Mouse (Mus musculus) left cerebral cortex, postnatal 14 days (tissue): ENCODE measurements around the gene Gstp1. TPM values are rescaled to one million over a fixed set of nuclear protein-coding genes. Genes with fewer than 3 reads are reported as not detected.
"Not testable (repeated sequence)": the region's sequence is repeated elsewhere in the genome, so short reads cannot be mapped to it uniquely, and the experiment has no call there.

Experiments
- DNase-seq, 2 experiments: peaks; one replicate each; pipeline ENCODE4 v3.0.0; 2021 to 2022; ENCODE audit warnings: low spot score in 2 of 2, mixed read lengths in 1 of 2
- intact Hi-C: fragments of 180-260 bp; cut with DNase I; formaldehyde crosslinking; loops from one replicate; pipeline ENCODE4 v1.15.1; 2025
- total RNA-seq, 2 experiments: library from RNA; stranded (reverse); gene quantifications; 2 replicates each; pipeline ENCODE4 v1.2.3; 2021

Gstp1 gene
- total RNA-seq, 2 experiments from 2014 or later: 213 to 245 TPM

GRCm38 (mm10) chr19:4046866-4047254 lies 9.1 kb upstream of the Gstp1 start:
- intact Hi-C loops: loop anchor here (1.0 to 5.0 kb wide), 2 partner anchors 28 to 50 kb away; partner anchors contain the start of genes Cdk2ap2 and Pitpnm1
- DNase-seq: no peak

- intact Hi-C loops: loop anchor here (5.0 kb wide), 1 partner anchor 51 kb away; the partner anchor contains the start of genes Cdk2ap2 and Pitpnm1
- peak; percentile 80 to 93 for DNase-seq
Observed at GRCm38 (mm10) chr19:4045966-4046865, 8.4 kb upstream of the Gstp1 start, which contains the start of gene Gstp2. TSS of gene Gstp2 (minus strand) at chr19:4046023.

GRCm38 (mm10) chr19:4044109-4044508 lies 6.3 kb upstream of the Gstp1 start:
- DNase-seq, intact Hi-C loops: not testable (repeated sequence)

- no peak for DNase-seq
Observed at GRCm38 (mm10) chr19:4042124-4042523, 4.3 kb upstream of the Gstp1 start.

GRCm38 (mm10) chr19:4041500-4041899 lies 3.7 kb upstream of the Gstp1 start:
- DNase-seq, intact Hi-C loops: not testable (repeated sequence)

More at GRCm38 (mm10) chr19:4042124-4042523, 4.3 kb upstream of the Gstp1 start:
- intact Hi-C loops: no loop called here

- DNase-seq, intact Hi-C loops: not testable (repeated sequence)
Observed at GRCm38 (mm10) chr19:4040941-4041340, 3.2 kb upstream of the Gstp1 start.

GRCm38 (mm10) chr19:4037154-4037787 lies 514 bp downstream of the Gstp1 start:
- intact Hi-C loops, DNase-seq: not testable (repeated sequence)

- no peak for DNase-seq
- intact Hi-C loops: no loop called here
Observed at GRCm38 (mm10) chr19:4036327-4037045, 1.3 kb downstream of the Gstp1 start.

- no peak for DNase-seq
- intact Hi-C loops: no loop called here
Observed at GRCm38 (mm10) chr19:4033742-4034141, 4.0 kb downstream of the Gstp1 start.

GRCm38 (mm10) chr19:4033298-4033697 lies 4.5 kb downstream of the Gstp1 start:
- intact Hi-C loops: no loop called here
- no peak for DNase-seq

- intact Hi-C loops: no loop called here
Observed at GRCm38 (mm10) chr19:4032668-4033067, 5.1 kb downstream of the Gstp1 start.

GRCm38 (mm10) chr19:4027576-4027975 lies 10.2 kb downstream of the Gstp1 start:
- intact Hi-C loops: no loop called here
- DNase-seq: no peak

More at GRCm38 (mm10) chr19:4032668-4033067, 5.1 kb downstream of the Gstp1 start:
- no peak for DNase-seq

- intact Hi-C loops: no loop called here
- no peak for DNase-seq
Observed at GRCm38 (mm10) chr19:4023185-4023584, 14.6 kb downstream of the Gstp1 start.

- DNase-seq: peak; percentile 83 to 87
- intact Hi-C loops: loop anchor here (1.0 to 5.0 kb wide), 2 partner anchors 28 to 208 kb away; no protein-coding TSS in a partner anchor
Observed at GRCm38 (mm10) chr19:4018743-4019583, 18.8 kb downstream of the Gstp1 start.

GRCm38 (mm10) chr19:4017921-4018587 lies 19.7 kb downstream of the Gstp1 start:
- intact Hi-C loops: loop anchor here (5.0 kb wide), 1 partner anchor 209 kb away; no protein-coding TSS in a partner anchor
- DNase-seq: no peak

- no peak for DNase-seq
- intact Hi-C loops: loop anchor here (5.0 kb wide), 1 partner anchor 212 kb away; no protein-coding TSS in a partner anchor
Observed at GRCm38 (mm10) chr19:4015635-4016034, 22.1 kb downstream of the Gstp1 start.

GRCm38 (mm10) chr19:4014802-4015201 lies 23.0 kb downstream of the Gstp1 start:
- no peak for DNase-seq
- intact Hi-C loops: loop anchor here (5.0 kb wide), 1 partner anchor 212 kb away; no protein-coding TSS in a partner anchor

- intact Hi-C loops: no loop called here
- DNase-seq: no peak
Observed at GRCm38 (mm10) chr19:4013066-4013465, 24.7 kb downstream of the Gstp1 start.
